Mouse (Mus musculus) A20 (cell line): ENCODE data around the gene Ksr1.

Experiments
- DNase-seq: peaks from one replicate; pipeline ENCODE4 v3.0.0-alpha.2; 2011; ENCODE audit warnings: low read depth, low spot score

Gene Ksr1

DNA sequence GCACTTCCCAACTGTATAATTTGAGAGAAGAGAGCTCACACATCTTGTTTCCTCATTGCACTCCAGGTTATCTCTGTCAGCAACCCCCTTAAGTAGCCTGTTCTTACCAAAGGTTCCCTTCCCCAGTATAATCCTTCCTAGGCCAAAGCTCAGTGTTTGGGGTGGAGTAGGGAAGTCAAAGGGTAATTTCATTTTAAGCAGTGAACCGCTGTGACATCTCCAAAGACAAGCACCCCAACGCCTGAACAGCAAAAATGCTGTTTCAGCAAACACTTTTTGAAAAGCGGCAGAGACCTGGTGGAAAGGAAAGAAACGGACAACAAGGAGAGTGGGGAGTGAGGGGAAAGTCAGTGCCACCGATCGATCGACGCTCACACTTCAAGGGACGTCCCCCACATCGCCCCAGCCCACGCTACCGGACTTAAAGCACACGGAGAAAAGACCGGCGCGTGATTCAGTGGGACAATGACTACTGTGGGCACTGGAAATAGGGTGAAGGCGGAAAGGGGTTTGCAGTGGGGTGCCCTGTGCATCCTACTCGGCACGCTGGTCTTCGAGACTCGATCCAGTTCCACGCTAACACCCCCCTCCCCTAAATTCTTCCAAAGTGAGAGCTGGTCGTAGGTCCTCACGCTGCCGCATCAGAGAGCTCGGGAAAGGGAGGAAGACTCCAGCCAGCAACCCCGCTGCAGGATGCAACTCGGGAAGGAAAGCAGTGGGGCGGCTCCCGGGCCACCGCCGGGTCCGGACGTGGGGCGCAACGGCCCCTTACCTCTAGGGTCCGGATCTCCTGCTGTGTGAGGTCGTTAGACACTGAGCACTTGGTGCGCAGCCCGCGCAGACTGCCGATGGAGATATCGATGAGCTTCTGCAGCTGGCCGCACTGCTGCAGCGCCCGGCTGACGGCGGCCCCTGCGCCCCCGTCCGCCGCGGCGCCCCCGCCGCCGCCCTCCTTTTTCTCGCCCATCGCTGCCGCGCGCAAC, 633 bp downstream of the Ksr1 start:
- no peak for DNase-seq

GRCm38 (mm10) chr11:79144741-79145140, 1.5 kb downstream of the Ksr1 start:
- DNase-seq, result no peak

DNA sequence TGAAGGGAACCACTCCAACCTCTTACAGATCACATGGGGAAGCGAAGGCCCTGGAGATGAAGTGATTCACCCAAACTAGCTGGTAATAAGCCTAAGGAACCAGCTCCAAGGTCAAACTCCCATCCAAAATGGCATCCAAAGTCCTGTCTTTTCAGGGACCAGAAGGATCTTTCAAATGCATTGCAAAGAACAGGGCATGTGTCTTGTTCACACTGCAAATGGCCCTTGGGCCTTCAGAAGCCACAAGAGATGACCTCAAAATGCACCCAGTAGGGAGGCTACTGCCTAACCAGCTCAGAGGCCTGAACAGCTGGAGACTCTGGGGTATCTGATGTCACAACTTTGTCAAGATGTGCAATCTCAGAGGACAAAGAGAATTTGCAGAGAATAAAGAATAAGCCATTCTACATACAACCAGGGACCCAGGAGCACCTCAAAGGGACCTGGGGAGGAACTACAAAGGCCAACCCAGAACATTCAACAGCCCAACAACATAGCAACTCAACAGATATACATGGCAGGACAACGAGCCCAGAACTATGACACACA, 2.1 kb downstream of the Ksr1 start:
- no peak for DNase-seq

GRCm38 (mm10) chr11:79143322-79143721, 2.9 kb downstream of the Ksr1 start:
- no peak for DNase-seq

- peak; percentile 31 for DNase-seq
Observed at GRCm38 (mm10) chr11:79142381-79142780, 3.8 kb downstream of the Ksr1 start.

DNA sequence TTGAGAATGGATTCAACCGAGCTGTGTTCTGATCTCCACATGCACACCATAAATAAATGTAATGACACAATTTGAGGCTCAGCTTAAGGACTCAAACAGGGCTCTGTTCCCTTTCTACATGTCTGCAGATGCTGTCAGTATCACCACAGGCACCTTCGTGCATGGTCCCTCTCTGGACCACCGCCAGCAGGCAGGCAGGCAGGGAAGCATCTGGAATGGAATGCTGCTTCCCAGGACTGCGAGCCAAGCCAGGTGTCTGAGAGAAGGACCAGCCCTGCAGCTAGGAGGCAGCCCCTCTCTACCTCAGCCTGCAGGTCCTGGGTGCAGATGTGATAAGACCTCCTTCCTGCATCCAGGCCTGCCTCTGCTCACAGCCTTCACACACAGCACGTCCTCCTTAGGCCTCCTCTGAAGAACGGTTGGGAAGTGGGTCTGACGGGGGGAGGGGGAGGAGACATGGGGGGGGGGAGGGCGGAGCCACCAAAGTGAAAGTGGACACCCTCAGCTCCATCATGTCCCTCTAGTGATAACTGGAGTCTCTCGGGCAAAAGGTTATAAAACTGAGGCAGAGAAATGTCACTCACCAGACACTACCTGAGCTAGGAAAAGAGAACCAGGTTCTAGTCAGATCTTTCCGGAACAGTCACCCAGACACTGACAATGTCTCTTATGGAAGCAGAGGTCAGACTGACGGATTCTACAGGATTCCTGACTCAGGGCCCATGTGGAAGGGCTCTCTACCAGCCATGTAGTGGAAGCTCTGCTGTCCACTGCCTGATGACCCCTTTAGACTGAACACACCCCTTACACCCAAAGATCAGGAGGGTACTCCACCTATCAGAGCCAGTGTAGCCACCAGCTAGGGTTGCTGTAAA, 4.7 kb downstream of the Ksr1 start:
- DNase-seq, result no peak

- DNase-seq, result no peak
Observed at GRCm38 (mm10) chr11:79140511-79140888, 5.7 kb downstream of the Ksr1 start.

DNA sequence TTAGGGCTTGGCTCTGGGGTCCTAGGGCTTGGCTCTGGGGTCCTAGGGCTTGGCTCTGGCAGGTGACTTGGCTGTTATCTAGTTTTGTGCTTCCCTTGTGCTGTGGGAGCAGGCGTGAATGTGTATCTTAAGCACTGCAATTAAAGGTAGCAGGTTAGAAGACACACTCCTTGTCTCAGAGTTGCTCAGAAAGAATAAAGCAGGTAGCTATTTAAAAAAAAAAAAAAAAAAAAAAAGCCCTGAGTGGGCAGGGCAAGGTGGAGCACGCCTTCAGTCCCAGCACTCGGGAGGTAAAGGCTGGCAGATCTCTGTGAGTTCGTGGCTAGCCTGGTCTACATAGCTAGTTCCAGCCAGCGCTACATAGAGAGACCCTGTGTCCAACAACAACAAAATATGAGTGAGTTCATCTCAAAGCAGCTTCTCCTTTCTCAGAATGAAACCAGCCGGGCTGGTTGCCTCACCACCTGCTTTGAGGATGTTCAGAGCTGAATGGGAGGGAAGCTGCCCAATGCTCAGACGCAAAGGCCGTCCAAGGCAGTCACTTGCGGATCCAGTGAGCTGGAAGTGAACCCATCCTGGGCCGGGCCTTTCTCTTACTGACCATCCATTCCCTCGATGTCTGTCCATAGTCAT, 6.2 kb downstream of the Ksr1 start:
- peak; percentile 67 for DNase-seq

- DNase-seq, result no peak
Observed at GRCm38 (mm10) chr11:79138621-79139020, 7.6 kb downstream of the Ksr1 start.

GRCm38 (mm10) chr11:79137245-79137644, 9.0 kb downstream of the Ksr1 start:
- no peak for DNase-seq

DNA sequence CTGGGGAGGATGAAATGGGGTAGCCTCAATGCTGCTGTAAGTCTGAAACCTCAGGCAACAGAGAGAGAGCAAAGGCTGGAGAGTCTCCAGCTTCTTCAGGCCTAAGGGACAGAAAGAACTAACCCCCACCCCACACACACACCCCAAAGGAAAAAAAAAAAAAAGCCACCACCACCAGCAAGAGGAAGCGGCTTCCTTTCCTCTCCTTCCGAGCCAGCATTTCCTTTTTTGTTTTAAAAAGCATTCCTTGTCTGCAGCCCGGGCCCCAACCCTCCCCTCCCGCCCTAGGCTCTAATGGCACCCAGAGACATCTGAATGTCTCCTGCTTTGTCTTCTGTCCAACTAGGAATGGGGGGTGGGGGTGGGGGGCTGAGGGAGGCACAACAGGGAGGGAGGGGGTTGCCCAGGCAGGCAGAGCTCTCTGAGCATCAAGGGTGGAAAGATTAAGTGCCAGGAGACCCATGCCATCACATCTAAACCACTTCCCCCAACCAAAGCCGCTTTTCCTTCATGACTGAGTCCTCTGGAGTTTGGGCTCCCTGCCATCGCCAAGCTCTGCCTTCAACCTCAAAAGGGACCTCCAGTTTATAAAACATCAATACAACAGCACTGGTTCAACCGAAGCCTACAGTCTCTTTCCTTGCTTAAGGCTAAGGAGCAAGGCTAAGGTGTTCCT, 10.4 kb downstream of the Ksr1 start:
- DNase-seq, result no peak

- DNase-seq, result no peak
Observed at GRCm38 (mm10) chr11:79135105-79135503, 11.1 kb downstream of the Ksr1 start.

GRCm38 (mm10) chr11:79134416-79135104, 11.6 kb downstream of the Ksr1 start:
- no peak for DNase-seq

GRCm38 (mm10) chr11:79133961-79134360, 12.2 kb downstream of the Ksr1 start:
- no peak for DNase-seq

DNA sequence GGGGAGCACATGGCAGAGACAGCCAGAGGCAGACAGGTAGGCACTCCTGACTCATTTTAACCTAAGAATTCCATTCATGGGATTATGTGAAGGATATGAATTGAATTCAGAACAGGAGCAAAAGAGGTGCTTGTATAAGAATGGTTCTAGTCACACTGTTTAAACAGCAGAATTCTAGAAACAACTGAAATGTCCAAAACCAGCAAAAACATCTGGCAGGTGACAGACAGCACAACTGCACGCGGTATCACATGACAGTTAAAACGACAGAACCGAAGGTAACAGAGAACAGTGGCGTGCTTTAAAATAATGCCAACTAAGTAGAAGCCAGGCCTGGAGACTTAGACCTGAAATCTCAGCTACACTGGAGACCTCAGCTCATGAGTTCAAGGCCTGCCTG, 13.2 kb downstream of the Ksr1 start:
- no peak for DNase-seq

DNA sequence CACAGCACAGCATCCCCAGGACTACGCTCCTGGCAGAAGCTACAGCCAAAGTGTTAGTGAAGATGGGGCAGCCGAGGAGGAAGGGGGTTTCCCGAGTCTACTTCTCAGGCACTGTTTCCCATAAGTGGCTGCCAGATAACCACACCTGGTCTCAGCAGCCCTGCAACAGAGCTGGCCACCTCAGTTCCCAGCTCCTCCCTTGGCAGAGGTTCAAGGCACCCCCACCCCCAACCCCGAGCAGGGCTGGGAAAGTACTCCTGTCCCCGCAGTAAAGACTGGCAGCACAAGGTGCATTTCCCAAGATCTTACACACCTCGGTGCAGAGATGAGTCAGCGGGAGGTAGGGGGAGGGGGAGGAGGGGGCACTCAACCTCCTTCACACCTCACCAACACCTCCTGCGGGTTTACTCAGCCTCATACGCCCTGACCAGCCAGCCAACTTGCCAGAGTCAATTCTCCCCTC, 14.2 kb downstream of the Ksr1 start:
- DNase-seq, result peak; percentile 68

DNA sequence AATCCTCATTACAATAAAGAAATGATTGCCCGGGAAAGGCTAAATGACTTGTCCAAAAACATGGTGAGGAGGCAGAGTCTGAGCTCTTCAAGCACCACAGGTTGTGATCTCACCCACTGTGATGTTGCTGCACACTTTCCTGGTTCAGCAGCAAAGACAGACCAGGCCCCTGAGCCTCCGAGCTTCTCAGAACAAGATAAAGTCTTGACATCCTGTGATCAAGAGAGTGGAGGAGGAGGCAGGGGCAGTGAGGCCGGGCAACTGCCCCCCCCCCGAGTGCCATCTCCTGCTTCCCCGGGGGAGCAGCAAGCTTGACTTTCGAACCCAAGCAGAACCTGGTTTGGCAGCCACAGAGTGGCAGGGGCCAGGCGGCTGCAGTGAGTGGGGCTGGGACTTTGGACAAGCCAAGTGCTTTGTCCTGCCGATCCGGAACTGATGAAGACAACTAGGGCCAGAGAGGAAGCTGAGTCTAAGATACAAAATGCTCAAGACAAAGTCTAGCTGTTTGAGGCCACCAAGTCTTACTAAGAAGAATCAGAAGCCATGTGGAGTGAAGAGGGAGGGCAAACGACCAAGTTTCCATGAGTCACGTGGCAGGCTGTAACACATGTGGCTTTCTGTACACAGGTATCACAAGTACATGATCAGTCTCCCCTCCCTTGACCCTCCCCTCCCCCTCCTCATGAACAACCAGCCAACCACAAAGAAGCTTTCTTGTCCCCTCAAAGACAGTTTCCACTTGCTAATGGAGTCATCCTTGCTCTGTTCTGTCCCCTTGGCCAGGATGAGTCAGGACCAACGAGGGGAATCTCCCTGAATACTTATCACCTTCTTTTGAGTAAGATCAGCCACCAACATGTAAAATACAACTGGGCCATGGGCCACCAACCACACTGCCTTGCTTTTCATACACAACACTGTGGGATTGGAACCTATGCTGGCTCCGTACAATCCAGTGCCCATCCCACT, 16.5 kb downstream of the Ksr1 start:
- DNase-seq, result no peak

DNA sequence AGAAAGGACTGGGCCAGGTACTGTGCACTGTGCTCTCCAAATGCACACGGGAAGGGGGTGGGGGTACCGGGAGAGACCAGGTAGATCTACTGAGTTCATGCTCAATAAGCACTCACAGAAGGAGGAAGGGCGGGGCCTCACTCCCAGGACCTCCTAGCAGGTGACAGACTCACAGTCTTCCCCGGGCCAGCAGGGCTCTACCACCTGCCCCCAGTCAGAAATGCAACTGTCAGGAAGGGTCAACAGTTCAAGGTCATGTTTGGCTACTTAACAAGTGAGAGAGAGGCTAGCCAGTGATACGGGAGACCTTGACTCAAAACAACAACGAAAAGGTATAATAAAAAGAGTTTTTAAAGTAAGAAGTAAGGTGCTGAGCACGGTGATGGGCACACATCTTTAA, 18.0 kb downstream of the Ksr1 start:
- DNase-seq, result no peak

GRCm38 (mm10) chr11:79126963-79127362, 19.2 kb downstream of the Ksr1 start:
- DNase-seq, result no peak
